Mouse (Mus musculus) forebrain, embryonic 11.5 days (tissue): ENCODE results near the gene Sf3b4. TPM values are rescaled to one million over a fixed set of nuclear protein-coding genes. Genes with fewer than 3 reads are reported as not detected.

Experiments
- ATAC-seq: fragments of 200-750 bp; cut with Nextera tagmentation; replicated peaks from 2 replicates; pipeline ENCODE4 v1.8.0; 2017; ENCODE audit warnings: moderate TSS enrichment; ENCODE audit not compliant: low FRiP score
- DNase-seq: peaks from one replicate; pipeline ENCODE4 v3.0.0-alpha.2; 2017; ENCODE audit warnings: low spot score
- H3K27ac ChIP-seq: fragments of 300-500 bp; sonication (generic); 2 replicates; pipeline ENCODE4 v1.5.1; 2014; ENCODE audit warnings: low read depth, low read length
- H3K27me3 ChIP-seq: fragments of 300-500 bp; sonication (generic); 2 replicates; pipeline ENCODE4 v1.6.1; 2014; ENCODE audit warnings: mild to moderate bottlenecking, low read length, mixed read lengths; ENCODE audit not compliant: control insufficient read depth, insufficient read depth
- H3K36me3 ChIP-seq: fragments of 300-500 bp; sonication (generic); 2 replicates; pipeline ENCODE4 v1.6.1; 2014; ENCODE audit warnings: mild to moderate bottlenecking, low read length, moderate library complexity, mixed read lengths; ENCODE audit not compliant: control insufficient read depth, insufficient read depth
- H3K4me1 ChIP-seq: fragments of 300-500 bp; sonication (generic); replicated peaks from 2 replicates; pipeline ENCODE4 v1.6.1; 2014; ENCODE audit warnings: low read length, mixed read lengths; ENCODE audit not compliant: control insufficient read depth, insufficient read depth
- H3K4me2 ChIP-seq: fragments of 300-500 bp; sonication (generic); 2 replicates; pipeline ENCODE4 v1.6.1; 2014; ENCODE audit warnings: low read depth, mild to moderate bottlenecking, low read length, moderate library complexity, mixed read lengths; ENCODE audit not compliant: severe bottlenecking
- H3K4me3 ChIP-seq: fragments of 300-500 bp; sonication (generic); 2 replicates; pipeline ENCODE4 v1.5.1; 2014; ENCODE audit warnings: low read depth, low read length
- H3K9ac ChIP-seq: fragments of 300-500 bp; sonication (generic); 2 replicates; pipeline ENCODE4 v1.6.1; 2014; ENCODE audit warnings: low read length
- H3K9me3 ChIP-seq: fragments of 300-500 bp; sonication (generic); 2 replicates; pipeline ENCODE4 v1.6.1; 2016; ENCODE audit warnings: low read length, mixed read lengths; ENCODE audit not compliant: control insufficient read depth
- WGBS: fragments of 180-500 bp; shearing (Covaris S2); extraction: QIAGEN DNeasy Blood & Tissue Kit; methylation state at CpG from one replicate; pipeline ENCODE4 v1.1.7; 2014; 5-methylcytosine and 5-hydroxymethylcytosine counted together
- polyA plus RNA-seq: library from polyadenylated mRNA; unstranded; fragments of >200 nt; fragmentation: Nextera tagmentation; extraction: Ambion mirVana; gene quantifications from 2 replicates; pipeline ENCODE4 v1.2.1, GENCODE M21; 2014

The Sf3b4 gene
- polyA plus RNA-seq, result 230 and 253 TPM in 2 replicates

DNA sequence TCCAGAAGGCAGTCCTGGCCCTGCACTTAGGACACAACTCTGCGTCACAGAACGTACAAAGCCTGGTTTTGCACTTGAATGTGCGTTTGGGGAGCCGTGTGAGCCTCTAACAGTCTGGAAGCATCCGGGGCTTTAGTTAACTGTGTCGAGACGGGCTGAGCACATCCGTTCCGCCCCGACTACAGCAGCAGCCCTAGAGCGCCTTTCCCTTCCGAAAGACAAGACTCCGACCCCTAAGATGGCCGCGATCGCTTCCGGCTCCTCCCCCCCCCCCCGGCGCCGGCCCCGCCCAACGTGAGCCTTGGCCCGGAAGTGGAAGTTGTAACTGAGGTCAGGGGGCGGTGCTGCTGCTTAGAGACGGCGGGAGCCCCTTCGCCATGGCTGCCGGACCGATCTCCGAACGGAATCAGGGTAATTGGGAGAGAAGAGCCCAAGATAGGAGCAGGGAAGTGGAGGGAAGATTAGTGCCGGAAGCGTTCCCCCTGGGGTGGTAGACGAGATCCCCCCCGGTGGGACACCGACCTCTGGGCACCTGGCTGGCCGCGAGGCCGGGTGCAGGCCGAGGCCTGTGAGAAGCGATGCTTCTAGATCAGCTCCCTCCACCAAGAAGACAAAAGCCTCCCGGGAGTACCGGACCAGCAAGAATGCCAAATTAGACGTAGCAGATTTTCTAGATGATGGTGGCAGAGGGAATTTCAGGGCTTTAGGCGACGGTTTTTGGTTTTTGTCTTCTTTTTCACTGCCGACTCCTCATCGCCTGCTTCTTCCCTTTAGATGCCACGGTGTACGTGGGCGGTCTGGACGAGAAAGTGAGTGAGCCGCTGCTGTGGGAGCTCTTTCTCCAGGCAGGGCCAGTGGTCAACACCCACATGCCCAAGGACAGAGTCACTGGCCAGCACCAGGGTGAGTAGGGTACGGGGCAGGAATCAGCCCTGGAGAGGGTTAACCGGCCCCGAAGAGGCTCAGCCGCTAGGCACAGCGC lies at the start of gene Sf3b4:
Gene Sf3b4, plus strand, starts transcription at position 136 of the 982 bp plus-strand sequence.
- Histone ChIP-seq H3K4me1 (peaks cover 9% of the 10 kb centered on the region), H3K4me3 (peak within 1 kb of the TSS; percentile 74), H3K4me2 (peak within 1 kb of the TSS; percentile 87), H3K9ac (peak within 1 kb of the TSS; percentile 96), H3K27me3 (no peaks in the 10 kb centered on the region), H3K27ac (peak within 1 kb of the TSS; percentile 97), H3K36me3 (peaks cover 3% of the 10 kb centered on the region; the same call in 1 of the 2 replicates), H3K9me3 (no peaks in the 10 kb centered on the region)
- WGBS, result 1% methylated on average over 56 of the region's 58 CpGs
- DNase-seq (peak; percentile 97), ATAC-seq (peak; percentile 93)

DNA sequence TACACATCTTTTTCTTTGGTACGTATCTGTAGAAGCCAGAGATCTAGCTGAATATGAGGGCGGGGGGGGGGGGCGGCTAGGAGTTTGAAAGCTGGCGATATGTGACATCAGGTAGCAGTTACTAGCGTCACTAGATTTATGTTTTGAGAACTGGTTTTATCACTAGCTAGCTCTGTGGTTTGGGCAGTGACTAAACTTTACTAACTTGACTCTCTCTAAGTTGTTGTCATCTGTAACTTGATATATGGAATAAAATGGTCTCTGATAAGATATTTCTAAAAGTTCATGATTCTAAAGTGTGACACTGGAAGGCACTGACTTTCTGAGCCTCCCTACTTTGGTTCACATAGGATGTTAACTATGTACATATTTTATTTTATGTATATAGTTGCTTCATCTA lies 47.9 kb upstream of the Sf3b4 start:
- H3K4me1 ChIP-seq, result no peaks in the 10 kb centered on the region

GRCm38 (mm10) chr3:96128128-96128527 lies 44.0 kb upstream of the Sf3b4 start:
- H3K4me3 ChIP-seq, result no peak overlapping the region
- H3K36me3 ChIP-seq, result no peaks in the 10 kb centered on the region
- no peak for ATAC-seq
- no peak overlapping the region for H3K4me2 ChIP-seq
- no peak overlapping the region for H3K27ac ChIP-seq
- H3K4me1 ChIP-seq, result no peaks in the 10 kb centered on the region
- H3K9ac ChIP-seq, result no peak overlapping the region
- H3K27me3 ChIP-seq, result no peaks in the 10 kb centered on the region
- DNase-seq, result no peak
- H3K9me3 ChIP-seq, result no peaks in the 10 kb centered on the region

More for the DNA sequence above, 47.9 kb upstream of the Sf3b4 start:
- 89% methylated on average over 5 of the region's 5 CpGs for WGBS
- Histone ChIP-seq H3K36me3 (no peaks in the 10 kb centered on the region), H3K27ac (no peak overlapping the region), H3K4me3 (no peak overlapping the region), H3K27me3 (no peaks in the 10 kb centered on the region), H3K4me2 (no peak overlapping the region), H3K9ac (no peak overlapping the region), H3K9me3 (no peaks in the 10 kb centered on the region)
- ATAC-seq, result no peak
- DNase-seq, result no peak

GRCm38 (mm10) chr3:96132478-96132877 lies 39.7 kb upstream of the Sf3b4 start:
- no peak overlapping the region for H3K4me2 ChIP-seq
- no peak overlapping the region for H3K27ac ChIP-seq
- no peak overlapping the region for H3K9ac ChIP-seq
- no peaks in the 10 kb centered on the region for H3K4me1 ChIP-seq
- ATAC-seq, result no peak
- WGBS, result 84% methylated on average over 3 of the region's 3 CpGs
- no peak overlapping the region for H3K4me3 ChIP-seq
- no peak for DNase-seq
- H3K27me3 ChIP-seq, result no peaks in the 10 kb centered on the region
- H3K9me3 ChIP-seq, result no peaks in the 10 kb centered on the region
- H3K36me3 ChIP-seq, result no peaks in the 10 kb centered on the region; the same call in 1 of the 2 replicates

- Histone ChIP-seq H3K4me1 (no peaks in the 10 kb centered on the region), H3K9me3 (no peaks in the 10 kb centered on the region), H3K9ac (no peak overlapping the region), H3K36me3 (no peaks in the 10 kb centered on the region; the same call in 1 of the 2 replicates), H3K27me3 (no peaks in the 10 kb centered on the region), H3K27ac (no peak overlapping the region), H3K4me3 (no peak overlapping the region), H3K4me2 (no peak overlapping the region)
- DNase-seq (no peak), ATAC-seq (no peak)
- WGBS, result 78% methylated on average over 11 of the region's 11 CpGs
Measured at GRCm38 (mm10) chr3:96133327-96133905, 38.7 kb upstream of the Sf3b4 start.

GRCm38 (mm10) chr3:96135011-96135410 lies 37.1 kb upstream of the Sf3b4 start:
- H3K9ac ChIP-seq, result no peak overlapping the region
- no peaks in the 10 kb centered on the region for H3K4me1 ChIP-seq
- H3K36me3 ChIP-seq, result no peaks in the 10 kb centered on the region; the same call in 1 of the 2 replicates
- H3K4me3 ChIP-seq, result no peak overlapping the region
- no peak overlapping the region for H3K27ac ChIP-seq
- ATAC-seq (no peak), DNase-seq (no peak)
- WGBS, result 81% methylated on average over 3 of the region's 3 CpGs
- no peaks in the 10 kb centered on the region for H3K27me3 ChIP-seq
- H3K4me2 ChIP-seq, result no peak overlapping the region
- no peaks in the 10 kb centered on the region for H3K9me3 ChIP-seq

- Histone ChIP-seq H3K4me3 (no peak overlapping the region), H3K4me1 (no peaks in the 10 kb centered on the region), H3K9me3 (no peaks in the 10 kb centered on the region), H3K9ac (no peak overlapping the region), H3K27me3 (no peaks in the 10 kb centered on the region), H3K36me3 (peaks cover 3% of the 10 kb centered on the region; the same call in 1 of the 2 replicates), H3K27ac (no peak overlapping the region), H3K4me2 (no peak overlapping the region)
- 24% methylated on average over 5 of the region's 5 CpGs for WGBS
- no peak for DNase-seq
- no peak for ATAC-seq
Measured at GRCm38 (mm10) chr3:96147950-96148349, 24.2 kb upstream of the Sf3b4 start.

- Histone ChIP-seq H3K9ac (no peak overlapping the region), H3K4me3 (no peak overlapping the region), H3K4me1 (no peaks in the 10 kb centered on the region), H3K27me3 (no peaks in the 10 kb centered on the region), H3K4me2 (no peak overlapping the region), H3K36me3 (peaks cover 2% of the 10 kb centered on the region; the same call in 1 of the 2 replicates), H3K27ac (no peak overlapping the region), H3K9me3 (no peaks in the 10 kb centered on the region)
- ATAC-seq (no peak), DNase-seq (no peak)
- WGBS, result 92% methylated on average over 7 of the region's 7 CpGs
Measured at GRCm38 (mm10) chr3:96151836-96152235, 20.3 kb upstream of the Sf3b4 start.
